Mouse (Mus musculus): ENCODE results near the gene Ddost.

Gene Ddost

GRCm38 (mm10) chr4:138336876-138337275, 32.3 kb downstream of the Ddost start:
- no peak for DNase-seq (ENCODE audit: low read depth, low spot score)

GRCm38 (mm10) chr4:138337341-138337740, 32.8 kb downstream of the Ddost start:
- DNase-seq (ENCODE audit: low read depth, low spot score): no peak

GRCm38 (mm10) chr4:138339963-138340362, 35.4 kb downstream of the Ddost start:
- DNase-seq (ENCODE audit: low read depth, low spot score): no peak

- DNase-seq (ENCODE audit: low read depth, low spot score): no peak
Observed at GRCm38 (mm10) chr4:138341393-138341792, 36.9 kb downstream of the Ddost start.

- no peak for DNase-seq (ENCODE audit: low read depth, low spot score)
Observed at GRCm38 (mm10) chr4:138342048-138342447, 37.5 kb downstream of the Ddost start.

- DNase-seq (ENCODE audit: low read depth, low spot score): no peak
Observed at GRCm38 (mm10) chr4:138342778-138343177, 38.2 kb downstream of the Ddost start.

GRCm38 (mm10) chr4:138343341-138343837, 38.9 kb downstream of the Ddost start:
- DNase-seq (ENCODE audit: low read depth, low spot score): no peak

- DNase-seq (ENCODE audit: low read depth, low spot score): no peak
Observed at GRCm38 (mm10) chr4:138344891-138345545, 40.5 kb downstream of the Ddost start.

- DNase-seq (ENCODE audit: low read depth, low spot score): no peak
Observed at GRCm38 (mm10) chr4:138347280-138347679, 42.8 kb downstream of the Ddost start.

- DNase-seq (ENCODE audit: low read depth, low spot score): no peak
Observed at GRCm38 (mm10) chr4:138348716-138349115, 44.2 kb downstream of the Ddost start.

GRCm38 (mm10) chr4:138351821-138352220, 47.3 kb downstream of the Ddost start:
- no peak for DNase-seq (ENCODE audit: low read depth, low spot score)

- no peak for DNase-seq (ENCODE audit: low read depth, low spot score)
Observed at GRCm38 (mm10) chr4:138352692-138353091, 48.2 kb downstream of the Ddost start.

- no peak for DNase-seq (ENCODE audit: low read depth, low spot score)
Observed at GRCm38 (mm10) chr4:138353438-138354171, 49.1 kb downstream of the Ddost start.

GRCm38 (mm10) chr4:138355496-138355895, 51.0 kb downstream of the Ddost start:
- no peak for DNase-seq (ENCODE audit: low read depth, low spot score)

GRCm38 (mm10) chr4:138356141-138356540, 51.6 kb downstream of the Ddost start:
- no peak for DNase-seq (ENCODE audit: low read depth, low spot score)

- no peak for DNase-seq (ENCODE audit: low read depth, low spot score)
Observed at GRCm38 (mm10) chr4:138356551-138356950, 52.0 kb downstream of the Ddost start.

- DNase-seq (ENCODE audit: low read depth, low spot score): no peak
Observed at GRCm38 (mm10) chr4:138358176-138358575, 53.6 kb downstream of the Ddost start.

GRCm38 (mm10) chr4:138361370-138361821, 56.9 kb downstream of the Ddost start:
- DNase-seq (ENCODE audit: low read depth, low spot score): no peak
